Mouse (Mus musculus): ENCODE measurements at regions not wholly inside any gene's neighbourhood (a gene's known extent, or its start where the extent isn't known, plus 50 kb on each side); places are given as distances from the start of the nearest gene placed in this dataset.

- 49% methylated on average over 8 of the region's 8 CpGs for WGBS
Measured at GRCm38 (mm10) chr14:86487285-86487897, 653.6 kb downstream of the Diaph3 start.

GRCm38 (mm10) chr14:86484247-86484646 lies 656.8 kb downstream of the Diaph3 start:
- Histone ChIP-seq H3K27me3 (ENCODE audit: low read depth, poor library complexity, severe bottlenecking) (no peaks in the 10 kb centered on the region), H3K9me3 (replicated peaks) (no peaks in the 10 kb centered on the region), H3K4me3 (no peak overlapping the region), H3K4me1 (no peaks in the 10 kb centered on the region), H3K27ac (no peak overlapping the region), H3K36me3 (no peaks in the 10 kb centered on the region)
- no peak for DNase-seq (ENCODE audit: low spot score)
- 96% methylated on average over 5 of the region's 5 CpGs for WGBS

More at GRCm38 (mm10) chr14:86487285-86487897, 653.6 kb downstream of the Diaph3 start:
- H3K27me3 ChIP-seq (ENCODE audit: low read depth, poor library complexity, severe bottlenecking), result no peaks in the 10 kb centered on the region
- H3K36me3 ChIP-seq, result no peaks in the 10 kb centered on the region
- no peak for DNase-seq (ENCODE audit: low spot score)
- no peak overlapping the region for H3K4me3 ChIP-seq
- H3K9me3 ChIP-seq (replicated peaks), result no peaks in the 10 kb centered on the region
- no peaks in the 10 kb centered on the region for H3K4me1 ChIP-seq
- H3K27ac ChIP-seq, result no peak overlapping the region

- Histone ChIP-seq H3K4me3 (no peak overlapping the region), H3K4me1 (peaks cover 6% of the 10 kb centered on the region; the same call in 1 of the 2 replicates), H3K27me3 (ENCODE audit: low read depth, poor library complexity, severe bottlenecking) (no peaks in the 10 kb centered on the region), H3K36me3 (no peaks in the 10 kb centered on the region), H3K27ac (no peak overlapping the region), H3K9me3 (replicated peaks) (no peaks in the 10 kb centered on the region)
- WGBS, result 100% methylated on average over 1 of the region's 1 CpGs
- DNase-seq (ENCODE audit: low spot score), result no peak
Measured at GRCm38 (mm10) chr14:86473604-86474003, 667.4 kb downstream of the Diaph3 start.

GRCm38 (mm10) chr14:86470462-86470861 lies 670.6 kb downstream of the Diaph3 start:
- DNase-seq (ENCODE audit: low spot score), result no peak
- Histone ChIP-seq H3K4me3 (no peak overlapping the region), H3K27ac (no peak overlapping the region), H3K9me3 (replicated peaks) (no peaks in the 10 kb centered on the region), H3K4me1 (peaks cover 6% of the 10 kb centered on the region; the same call in 1 of the 2 replicates), H3K36me3 (no peaks in the 10 kb centered on the region), H3K27me3 (ENCODE audit: low read depth, poor library complexity, severe bottlenecking) (no peaks in the 10 kb centered on the region)
- WGBS, result 55% methylated on average over 4 of the region's 4 CpGs

GRCm38 (mm10) chr14:86467886-86468463 lies 673.1 kb downstream of the Diaph3 start:
- no peak for DNase-seq (ENCODE audit: low spot score)
- H3K9me3 ChIP-seq (replicated peaks), result no peaks in the 10 kb centered on the region
- WGBS, result 78% methylated on average over 8 of the region's 8 CpGs
- no peak overlapping the region for H3K4me3 ChIP-seq
- peaks cover 6% of the 10 kb centered on the region; the same call in 1 of the 2 replicates for H3K4me1 ChIP-seq
- H3K27me3 ChIP-seq (ENCODE audit: low read depth, poor library complexity, severe bottlenecking), result no peaks in the 10 kb centered on the region
- no peaks in the 10 kb centered on the region for H3K36me3 ChIP-seq
- H3K27ac ChIP-seq, result no peak overlapping the region

- H3K4me3 ChIP-seq, result no peak overlapping the region
Measured at GRCm38 (mm10) chr14:86463388-86463787, 677.6 kb downstream of the Diaph3 start.

GRCm38 (mm10) chr14:86453142-86453541 lies 687.9 kb downstream of the Diaph3 start:
- Histone ChIP-seq H3K4me1 (no peaks in the 10 kb centered on the region), H3K27ac (no peak overlapping the region), H3K36me3 (no peaks in the 10 kb centered on the region), H3K9me3 (replicated peaks) (no peaks in the 10 kb centered on the region), H3K4me3 (no peak overlapping the region), H3K27me3 (ENCODE audit: low read depth, poor library complexity, severe bottlenecking) (no peaks in the 10 kb centered on the region)
- DNase-seq (ENCODE audit: low spot score), result no peak
- WGBS, result 81% methylated on average over 2 of the region's 2 CpGs

More at GRCm38 (mm10) chr14:86463388-86463787, 677.6 kb downstream of the Diaph3 start:
- DNase-seq (ENCODE audit: low spot score), result no peak
- no peaks in the 10 kb centered on the region for H3K27me3 ChIP-seq (ENCODE audit: low read depth, poor library complexity, severe bottlenecking)
- H3K9me3 ChIP-seq (replicated peaks), result no peaks in the 10 kb centered on the region
- no peaks in the 10 kb centered on the region for H3K36me3 ChIP-seq
- no peak overlapping the region for H3K27ac ChIP-seq
- H3K4me1 ChIP-seq, result no peaks in the 10 kb centered on the region
- 84% methylated on average over 2 of the region's 2 CpGs for WGBS

GRCm38 (mm10) chr14:86450616-86451015 lies 690.4 kb downstream of the Diaph3 start:
- no peak for DNase-seq (ENCODE audit: low spot score)
- H3K27me3 ChIP-seq (ENCODE audit: low read depth, poor library complexity, severe bottlenecking), result no peaks in the 10 kb centered on the region
- H3K27ac ChIP-seq, result no peak overlapping the region
- WGBS, result 87% methylated on average over 1 of the region's 1 CpGs
- H3K4me1 ChIP-seq, result no peaks in the 10 kb centered on the region
- no peak overlapping the region for H3K4me3 ChIP-seq
- no peaks in the 10 kb centered on the region for H3K9me3 ChIP-seq (replicated peaks)
- no peaks in the 10 kb centered on the region for H3K36me3 ChIP-seq

GRCm38 (mm10) chr14:86445139-86445538 lies 695.9 kb downstream of the Diaph3 start:
- Histone ChIP-seq H3K4me3 (no peak overlapping the region), H3K4me1 (no peaks in the 10 kb centered on the region), H3K36me3 (no peaks in the 10 kb centered on the region), H3K27me3 (ENCODE audit: low read depth, poor library complexity, severe bottlenecking) (no peaks in the 10 kb centered on the region), H3K9me3 (replicated peaks) (no peaks in the 10 kb centered on the region), H3K27ac (no peak overlapping the region)
- DNase-seq (ENCODE audit: low spot score), result no peak
- 90% methylated on average over 4 of the region's 4 CpGs for WGBS

- H3K36me3 ChIP-seq, result no peaks in the 10 kb centered on the region
- DNase-seq (ENCODE audit: low spot score), result no peak
- no peaks in the 10 kb centered on the region for H3K4me1 ChIP-seq
- WGBS, result 81% methylated on average over 5 of the region's 5 CpGs
- no peak overlapping the region for H3K27ac ChIP-seq
- no peak overlapping the region for H3K4me3 ChIP-seq
- no peaks in the 10 kb centered on the region for H3K27me3 ChIP-seq (ENCODE audit: low read depth, poor library complexity, severe bottlenecking)
- H3K9me3 ChIP-seq (replicated peaks), result no peaks in the 10 kb centered on the region
Measured at GRCm38 (mm10) chr14:86443921-86444835, 696.9 kb downstream of the Diaph3 start.

- no peaks in the 10 kb centered on the region for H3K9me3 ChIP-seq (replicated peaks)
- H3K36me3 ChIP-seq, result no peaks in the 10 kb centered on the region
- H3K4me1 ChIP-seq, result no peaks in the 10 kb centered on the region
- H3K27me3 ChIP-seq (ENCODE audit: low read depth, poor library complexity, severe bottlenecking), result no peaks in the 10 kb centered on the region
- DNase-seq (ENCODE audit: low spot score), result no peak
- H3K4me3 ChIP-seq, result no peak overlapping the region
- WGBS, result 89% methylated on average over 9 of the region's 9 CpGs
- no peak overlapping the region for H3K27ac ChIP-seq
Measured at GRCm38 (mm10) chr14:86441895-86442679, 698.9 kb downstream of the Diaph3 start.

- peaks cover 4% of the 10 kb centered on the region; the same call in 1 of the 2 replicates for H3K4me1 ChIP-seq
- H3K27ac ChIP-seq, result no peak overlapping the region
- 87% methylated on average over 3 of the region's 3 CpGs for WGBS
- H3K4me3 ChIP-seq, result no peak overlapping the region
- DNase-seq (ENCODE audit: low spot score), result no peak
- no peaks in the 10 kb centered on the region for H3K9me3 ChIP-seq (replicated peaks)
- no peaks in the 10 kb centered on the region for H3K27me3 ChIP-seq (ENCODE audit: low read depth, poor library complexity, severe bottlenecking)
- no peaks in the 10 kb centered on the region for H3K36me3 ChIP-seq
Measured at GRCm38 (mm10) chr14:86437383-86437782, 703.7 kb downstream of the Diaph3 start.

Data from limb, embryonic 10.5 days (tissue).